Mouse (Mus musculus) gastrocnemius, postnatal 14 days (tissue): ENCODE measurements at regions not wholly inside any gene's neighbourhood (a gene's known extent, or its start where the extent isn't known, plus 50 kb on each side); places are given as distances from the start of the nearest gene placed in this dataset.

Experiments
- DNase-seq: peaks from one replicate; pipeline ENCODE4 v3.0.0; 2021; ENCODE audit warnings: mixed read lengths
- intact Hi-C: fragments of 180-260 bp; cut with DNase I; formaldehyde crosslinking; loops from one replicate; pipeline ENCODE4 v1.15.1; 2025; ENCODE audit warnings: low total_unique reads

GRCm38 (mm10) chr13:73107250-73107993 is 152.9 kb upstream of the Irx4 start:
- intact Hi-C loops: no loop called here
- no peak for DNase-seq

DNA sequence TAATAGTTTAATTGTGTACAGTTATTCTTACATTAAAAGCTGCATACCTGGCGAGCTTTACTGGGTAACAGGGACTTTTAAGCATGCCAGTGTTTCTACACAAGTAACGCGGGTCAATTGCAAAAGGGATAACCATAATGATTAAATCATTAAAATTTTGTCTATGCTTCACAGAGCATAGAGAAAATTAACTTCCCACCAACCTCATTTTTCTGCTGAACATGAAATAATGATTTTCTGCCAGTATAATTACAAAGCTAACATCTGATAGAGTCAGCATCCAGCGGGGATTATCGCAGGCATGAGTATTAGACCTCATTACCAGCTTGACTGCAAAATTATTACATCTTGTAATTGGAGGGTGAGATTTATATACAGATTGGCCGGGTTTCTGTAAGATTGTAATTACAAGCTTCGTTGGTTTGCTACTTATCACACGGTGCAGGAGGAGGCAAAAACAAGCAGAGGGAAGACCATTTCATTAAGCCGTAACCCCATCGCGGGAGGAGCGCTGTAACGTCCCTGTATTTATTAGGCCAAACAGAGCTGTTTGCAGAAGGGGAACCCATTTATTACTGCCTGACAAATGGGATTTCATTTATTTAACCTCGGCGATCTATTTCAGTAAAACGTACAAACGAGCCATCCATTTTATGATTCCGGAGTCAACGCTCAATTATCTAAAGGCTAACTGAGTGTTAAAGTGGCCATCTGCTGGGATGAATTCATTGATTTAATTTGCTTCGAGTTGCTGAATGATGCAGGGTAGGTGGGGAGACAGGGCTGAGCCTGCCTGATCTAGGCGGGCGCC is 143.3 kb upstream of the Irx4 start:
- no peak for DNase-seq
- intact Hi-C loops: no loop called here

- no peak for DNase-seq
- intact Hi-C loops: no loop called here
These were observed 142.6 kb upstream of the Irx4 start for GRCm38 (mm10) chr13:73117633-73118076.

DNA sequence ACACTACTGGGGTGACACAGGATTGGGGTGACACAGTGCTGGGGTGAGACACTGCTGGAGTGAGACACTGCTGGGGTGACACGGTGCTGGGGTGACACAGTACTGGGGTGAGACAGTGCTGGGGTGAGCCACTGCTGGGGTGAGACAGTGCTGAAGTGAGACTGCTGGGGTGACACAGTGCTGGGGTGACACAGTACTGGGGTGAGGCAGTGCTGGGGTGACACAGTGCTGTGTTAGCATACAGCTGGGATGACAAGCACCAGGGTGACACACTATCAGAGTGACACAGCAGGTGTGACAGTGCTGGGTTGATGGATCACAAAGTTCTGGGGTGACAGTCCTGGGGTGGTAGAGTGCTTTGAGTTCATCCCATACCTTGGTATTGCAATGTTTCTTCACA is 137.3 kb upstream of the Irx4 start:
- no peak for DNase-seq
- intact Hi-C loops: no loop called here

GRCm38 (mm10) chr13:73131270-73131669 is 129.0 kb upstream of the Irx4 start:
- no peak for DNase-seq
- intact Hi-C loops: no loop called here

DNA sequence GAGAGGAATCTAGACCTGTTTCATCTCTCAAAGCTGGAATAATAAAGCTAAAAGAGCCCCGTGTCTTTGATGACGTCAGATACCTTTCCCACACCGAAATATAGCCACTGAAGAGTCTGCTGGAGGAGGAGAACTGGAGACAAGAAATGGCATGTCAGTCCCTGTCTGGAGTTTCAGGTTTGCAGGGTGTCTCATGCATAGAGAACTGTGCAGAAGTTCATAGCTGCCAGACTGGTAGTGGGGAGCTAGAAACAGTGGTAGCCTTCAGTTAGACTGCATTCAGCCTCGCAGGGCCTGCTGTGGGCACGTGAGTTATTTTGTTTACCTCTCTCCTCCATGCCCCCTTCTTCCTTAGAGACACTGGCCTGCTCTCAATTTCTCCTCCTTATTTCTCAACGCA is 127.5 kb upstream of the Irx4 start:
- intact Hi-C loops: no loop called here
- DNase-seq: no peak

GRCm38 (mm10) chr13:73134929-73135328 is 125.3 kb upstream of the Irx4 start:
- intact Hi-C loops: no loop called here
- DNase-seq: no peak

DNA sequence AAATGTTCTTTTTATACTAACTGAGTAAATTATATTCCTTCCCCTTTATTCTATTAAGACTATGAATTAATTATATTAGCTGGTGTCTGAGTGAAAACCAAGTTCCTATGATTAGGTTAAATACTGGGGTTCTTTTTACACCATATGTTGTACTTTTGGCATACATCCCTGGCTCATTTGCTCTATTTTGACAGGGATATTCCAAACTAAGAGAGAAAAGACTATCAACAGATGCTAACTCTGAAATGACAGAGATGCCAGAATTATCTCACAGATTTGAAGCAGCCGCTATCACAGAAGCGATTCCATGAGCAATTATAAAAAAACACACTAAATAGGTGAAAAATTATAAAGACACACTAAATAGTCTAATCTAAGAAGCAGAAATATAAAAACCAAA is 119.0 kb upstream of the Irx4 start:
- DNase-seq: no peak
- intact Hi-C loops: no loop called here

- intact Hi-C loops: loop anchor here (5.0 kb wide), 1 partner anchor 249 kb away; no protein-coding TSS in a partner anchor
- no peak for DNase-seq
These were observed 102.3 kb upstream of the Irx4 start for GRCm38 (mm10) chr13:73158016-73158415.

GRCm38 (mm10) chr13:73159454-73159853 is 100.8 kb upstream of the Irx4 start:
- intact Hi-C loops: loop anchor here (5.0 kb wide), 1 partner anchor 248 kb away; no protein-coding TSS in a partner anchor
- DNase-seq: no peak

- no peak for DNase-seq
- intact Hi-C loops: loop anchor here (5.0 kb wide), 1 partner anchor 247 kb away; no protein-coding TSS in a partner anchor
These were observed 100.4 kb upstream of the Irx4 start for GRCm38 (mm10) chr13:73159865-73160264.

DNA sequence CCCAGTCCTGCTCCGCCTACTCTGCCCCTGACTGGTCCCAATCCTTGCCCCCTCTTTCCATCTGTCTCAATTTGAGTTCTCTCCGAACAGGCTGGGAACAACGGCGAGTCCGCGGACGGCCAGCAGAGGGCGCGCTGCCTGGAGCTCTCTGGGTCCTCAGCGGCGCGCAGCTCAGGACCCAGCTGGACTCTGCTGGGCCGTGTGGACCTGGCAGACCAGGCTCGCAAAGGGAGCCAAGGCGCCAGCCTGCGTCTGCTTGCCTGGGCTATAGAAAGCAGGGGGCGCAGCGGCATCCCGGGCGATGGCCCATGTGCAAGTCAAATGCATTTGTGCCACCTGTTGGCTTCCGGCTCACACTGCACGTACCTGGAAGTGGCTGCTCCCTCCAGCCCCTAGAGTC is 100.0 kb upstream of the Irx4 start:
- intact Hi-C loops: no loop called here
- DNase-seq: peak; percentile 81

- DNase-seq: no peak
- intact Hi-C loops: no loop called here
These were observed 90.0 kb upstream of the Irx4 start for GRCm38 (mm10) chr13:73170301-73170700.

- no peak for DNase-seq
- intact Hi-C loops: no loop called here
These were observed 52.3 kb upstream of the Irx4 start for GRCm38 (mm10) chr13:73207931-73208448.
